Mouse (Mus musculus) right cerebral cortex, postnatal 36 days (tissue): ENCODE data around the gene Fam168b.

ENCODE experiments used
- DNase-seq, 2 experiments: peaks; one replicate each; pipeline ENCODE4 v3.0.0; 2022; ENCODE audit warnings: low spot score in 2 of 2, mixed read lengths in 1 of 2

Gene Fam168b

DNA sequence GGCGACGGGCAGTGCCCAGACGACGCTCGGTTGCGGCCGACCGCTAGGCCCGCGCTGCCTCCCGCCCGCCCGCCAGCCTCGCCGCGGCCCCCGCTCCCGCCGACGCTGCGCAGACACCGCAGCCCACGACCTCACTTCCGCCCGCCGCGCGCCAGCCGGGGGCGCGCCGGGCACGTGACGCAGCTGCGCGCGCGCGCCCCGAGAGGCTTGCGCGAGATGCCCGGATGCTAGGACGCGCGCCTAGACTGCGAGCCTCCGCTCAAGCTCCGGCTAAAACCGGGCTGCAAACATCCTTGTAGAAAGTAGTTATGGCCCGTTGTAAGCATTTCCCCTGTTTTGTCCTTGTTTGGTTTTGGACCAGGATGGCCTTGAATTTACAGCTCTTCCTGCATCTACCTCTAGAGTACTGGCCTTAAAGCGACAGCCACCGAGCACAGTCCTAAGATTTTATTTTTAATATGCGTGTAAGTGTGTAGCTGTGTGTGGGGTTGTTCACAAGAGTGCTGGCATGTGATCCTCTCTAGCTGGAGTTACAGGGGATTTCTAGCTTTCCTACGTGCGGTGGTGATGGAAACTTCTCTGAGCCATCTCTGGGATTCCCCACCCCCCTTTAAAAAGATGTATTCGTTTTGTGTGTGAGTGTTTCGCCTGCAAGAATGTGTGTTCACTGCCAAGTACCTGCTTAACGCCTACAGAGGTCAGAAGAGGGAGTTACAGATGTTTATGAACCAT lies at the start of gene Fam168b:
Gene Fam168b, minus strand, starts transcription at position 179 of the 732 bp plus-strand sequence.
- peak; percentile 78 to 82 for DNase-seq

DNA sequence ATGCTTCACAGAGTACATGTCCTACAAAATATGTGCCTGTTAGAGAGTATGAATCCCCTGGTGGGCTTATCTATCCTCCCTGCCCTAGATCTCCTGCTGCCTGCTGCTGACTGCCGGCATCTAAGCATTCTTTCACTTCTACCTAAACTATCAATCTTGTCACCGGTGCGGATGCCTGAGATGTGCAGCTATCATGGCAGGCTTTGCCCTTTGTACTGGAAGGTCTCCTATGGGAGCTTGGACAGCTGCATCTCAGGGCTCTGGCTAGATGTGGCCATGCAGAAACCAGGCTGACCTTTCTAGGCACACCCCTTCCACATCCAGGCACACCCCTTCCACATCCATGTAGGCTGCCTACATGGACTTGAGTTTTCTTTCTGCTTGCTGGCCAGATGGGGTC lies 49.6 kb upstream of the Fam168b start:
- DNase-seq = no peak

DNA sequence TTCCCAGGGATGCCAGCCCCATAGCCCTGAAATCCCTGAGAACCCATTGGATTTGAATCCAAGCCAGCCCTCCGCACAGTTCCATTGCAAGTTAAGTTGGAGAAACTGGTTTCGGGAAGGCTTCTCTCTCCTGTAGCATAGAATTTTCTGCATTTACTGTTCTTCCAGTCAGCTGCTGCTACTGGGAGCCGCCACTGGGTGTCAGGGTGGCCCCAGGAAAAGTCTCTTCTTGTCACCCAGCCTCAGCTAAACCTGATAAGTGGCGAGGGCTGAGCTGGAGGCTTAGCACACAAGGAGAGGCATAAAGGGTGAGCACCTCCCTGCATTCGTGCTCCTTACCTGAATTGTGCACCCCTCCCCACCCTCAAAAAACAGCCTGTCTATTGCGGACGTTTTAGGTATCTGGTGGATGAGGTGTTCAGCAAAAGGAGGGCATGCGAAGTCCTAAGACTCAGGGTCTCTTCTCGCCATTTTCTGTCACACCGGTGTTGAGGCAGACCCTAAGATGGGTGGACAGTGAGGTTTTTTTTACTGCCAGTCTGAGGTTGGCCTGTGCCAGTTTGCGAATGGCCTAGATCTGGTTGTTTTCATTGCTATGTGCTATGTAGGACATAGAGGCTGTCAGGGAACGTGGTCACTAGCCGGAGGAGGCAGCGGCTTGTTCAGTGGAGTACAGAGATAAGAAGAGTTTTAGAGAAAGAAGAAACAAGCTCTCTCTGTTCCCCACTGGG lies 48.9 kb upstream of the Fam168b start:
- peak; percentile 42 to 49 for DNase-seq

DNA sequence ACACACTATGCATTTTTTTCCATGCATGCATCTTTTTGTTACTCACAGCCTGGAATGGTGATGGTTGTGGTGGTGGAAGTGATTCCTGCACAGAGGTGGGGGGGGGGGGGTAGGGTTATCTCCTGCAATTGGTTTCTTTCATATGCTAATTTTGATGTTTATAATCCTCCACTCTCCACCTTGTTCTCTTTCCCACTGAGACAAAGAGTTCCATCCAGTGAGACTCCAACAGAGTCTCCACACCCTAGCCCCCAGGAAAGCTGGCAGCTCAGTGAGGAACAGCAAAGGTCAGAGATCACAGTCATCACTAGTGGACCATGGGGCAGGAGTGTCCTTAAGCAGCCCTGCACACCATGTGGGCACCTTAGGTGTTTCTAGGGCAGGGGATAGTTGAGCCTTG lies 40.9 kb upstream of the Fam168b start:
- no peak for DNase-seq

DNA sequence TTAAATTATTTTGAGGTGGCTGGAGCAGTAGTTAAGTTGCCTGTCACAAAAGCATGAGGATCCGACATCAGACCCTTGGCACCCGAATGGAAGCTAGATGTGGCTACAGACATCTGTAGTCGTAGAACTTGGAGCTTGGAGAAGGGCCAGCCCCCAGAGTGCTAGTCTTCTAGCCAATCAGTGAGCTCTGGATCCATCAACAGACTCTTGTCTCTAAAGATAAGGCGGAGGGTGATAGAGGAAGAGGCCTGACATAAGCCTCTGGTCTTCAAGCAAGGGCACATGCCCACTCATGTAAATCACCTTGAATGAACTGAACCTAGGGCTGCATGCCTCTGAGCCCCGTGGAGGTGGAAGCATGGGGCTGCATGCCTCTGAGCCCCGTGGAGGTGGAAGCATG lies 36.7 kb upstream of the Fam168b start:
- no peak for DNase-seq

DNA sequence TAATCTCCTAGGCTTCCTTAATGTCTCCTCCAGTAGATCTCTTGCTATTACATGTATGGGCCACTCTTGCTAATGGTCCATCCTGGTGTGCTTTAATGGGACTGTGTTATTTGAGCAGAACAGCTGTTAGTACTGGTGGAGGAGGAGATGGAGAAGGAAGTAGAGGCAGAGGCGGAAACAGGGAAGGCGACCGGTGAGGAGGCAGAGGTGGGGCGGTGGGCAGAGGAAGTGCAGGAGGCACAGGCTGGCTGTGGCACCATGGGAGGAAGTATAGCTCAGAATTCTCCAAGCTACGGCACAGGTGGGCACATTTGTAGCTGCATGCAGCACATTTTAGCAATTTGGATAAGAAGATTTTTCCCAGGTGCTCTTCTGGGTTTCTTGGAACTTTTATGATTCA lies 30.7 kb upstream of the Fam168b start:
- no peak for DNase-seq

DNA sequence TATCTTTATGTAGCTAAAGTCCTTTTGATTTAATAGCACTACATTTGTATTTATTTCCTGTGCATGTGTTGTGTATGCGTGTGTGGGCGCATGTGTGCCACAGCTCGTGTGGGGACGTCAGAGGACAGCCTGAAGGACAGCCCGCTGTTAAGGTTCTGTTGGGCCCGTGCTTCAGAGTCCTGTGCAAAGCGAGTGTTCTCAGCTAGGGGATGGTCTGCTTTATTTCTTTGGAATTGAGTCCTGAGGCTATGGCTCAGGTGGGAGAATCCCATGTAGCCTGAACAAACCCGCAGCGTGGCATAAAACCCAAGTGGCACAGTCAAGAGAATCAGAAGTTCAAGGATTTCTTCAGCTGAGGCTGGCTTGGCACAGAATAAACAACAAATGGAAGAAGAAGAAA lies 28.3 kb upstream of the Fam168b start:
- no peak for DNase-seq

DNA sequence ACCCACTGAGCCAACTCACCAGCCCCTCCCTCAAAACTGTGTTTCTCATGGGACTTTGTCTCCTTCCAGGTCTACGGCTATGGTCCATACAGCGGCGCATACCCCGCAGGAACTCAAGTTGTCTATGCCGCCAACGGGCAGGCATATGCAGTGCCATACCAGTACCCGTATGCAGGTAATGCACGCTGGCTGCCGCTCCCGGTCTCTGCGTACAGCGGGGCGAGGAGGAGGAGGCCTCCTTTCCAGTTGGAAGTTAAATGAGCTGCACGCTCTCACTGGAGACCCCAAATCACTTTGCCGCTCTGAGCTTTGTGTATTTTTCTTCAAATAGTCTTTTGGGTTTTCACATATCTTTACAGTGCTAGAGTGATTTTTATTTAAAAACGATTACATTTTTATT lies 26.4 kb upstream of the Fam168b start:
- DNase-seq = no peak

DNA sequence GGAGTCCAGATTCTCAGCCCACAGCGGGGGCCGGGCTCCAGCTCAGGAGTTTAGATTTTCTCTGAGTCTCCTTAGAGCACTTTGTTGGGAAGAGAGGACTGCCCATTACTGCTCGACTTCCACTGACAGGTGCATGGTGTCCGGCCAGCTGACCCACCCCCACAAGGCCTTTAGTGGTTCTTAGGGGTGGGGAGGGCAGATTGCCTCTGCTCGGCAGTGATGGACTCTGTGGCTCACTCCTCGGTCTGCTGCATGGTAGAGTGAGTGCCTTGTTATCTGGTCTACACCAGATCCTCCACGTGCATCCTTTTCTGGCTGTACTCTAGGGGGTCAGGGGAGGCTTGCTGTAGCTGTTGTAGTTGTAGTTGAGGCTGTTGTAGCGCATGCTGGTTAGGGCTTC lies 25.5 kb upstream of the Fam168b start:
- no peak for DNase-seq

DNA sequence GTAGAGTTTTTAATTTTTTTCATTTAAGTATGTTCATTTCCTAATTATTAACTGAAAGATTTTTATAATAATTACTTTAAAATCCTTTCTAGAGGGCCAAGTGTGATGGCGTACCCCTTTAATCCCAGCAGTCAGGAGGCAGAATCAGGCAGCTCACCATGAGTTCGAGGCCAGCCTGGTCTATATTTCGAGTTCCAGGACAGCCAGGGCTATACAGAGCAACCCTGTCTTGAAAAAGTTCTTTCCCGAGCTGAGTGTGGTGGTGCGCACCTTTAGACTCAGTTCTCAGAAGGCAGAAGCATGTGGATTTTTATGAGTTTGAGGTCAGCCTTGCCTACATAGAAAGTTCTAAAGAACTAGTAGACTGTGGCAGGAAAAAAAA lies 24.7 kb upstream of the Fam168b start:
- no peak for DNase-seq

DNA sequence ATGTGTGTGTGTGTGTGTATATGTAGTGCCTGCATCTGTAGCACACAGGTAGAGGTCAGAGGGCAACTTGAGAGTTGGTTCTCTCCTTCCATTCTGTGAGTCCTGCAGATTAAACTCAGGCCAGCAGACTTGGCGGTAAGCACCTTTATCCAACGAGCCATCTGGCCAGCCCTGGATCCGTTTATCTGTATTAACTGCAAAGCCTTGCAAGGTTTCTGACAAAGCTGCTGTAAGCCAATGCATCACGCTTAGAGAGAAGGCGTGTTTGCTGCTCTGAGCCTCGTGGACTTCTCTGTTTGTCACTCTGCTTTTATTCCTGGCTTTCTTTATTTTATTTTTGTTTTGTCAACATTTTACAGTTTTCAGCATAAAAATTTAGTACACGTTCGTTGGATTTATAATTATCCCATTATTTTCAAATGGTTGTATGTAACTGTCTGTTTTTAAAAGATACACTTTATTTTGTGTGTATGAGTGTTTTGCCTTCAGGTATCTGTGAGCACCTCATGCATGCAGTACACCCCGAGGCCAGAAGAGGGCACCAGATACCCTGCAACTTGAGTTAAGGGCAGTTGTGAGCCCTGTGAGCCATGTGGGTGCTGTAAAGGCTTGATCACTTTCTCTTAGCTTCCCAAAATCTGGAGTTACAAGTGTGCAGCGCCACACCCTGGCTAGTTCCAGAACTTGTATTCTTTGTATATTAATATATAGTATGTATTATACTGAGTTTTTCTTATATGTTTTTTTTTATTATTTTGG lies 24.1 kb upstream of the Fam168b start:
- DNase-seq = peak; percentile 85

DNA sequence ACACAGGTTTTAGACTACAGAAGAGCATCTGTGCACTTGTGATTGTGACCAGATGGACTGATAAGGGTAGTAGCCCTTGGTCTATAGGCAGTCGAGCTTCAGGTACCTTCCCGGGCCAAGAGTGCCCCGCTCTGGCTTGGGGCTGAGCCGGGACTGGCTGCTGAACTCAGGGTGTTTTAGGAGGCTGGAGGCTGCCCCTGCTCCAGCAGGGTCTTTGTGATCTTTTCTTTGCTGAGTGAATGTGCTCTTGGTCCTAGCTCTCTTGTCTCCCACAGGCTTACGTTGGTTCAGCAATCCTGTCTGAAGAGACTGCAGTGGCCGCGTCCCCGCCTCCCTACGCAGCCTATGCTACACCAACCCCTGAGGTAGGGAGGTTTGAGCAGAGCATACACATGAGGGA lies 23.0 kb upstream of the Fam168b start:
- no peak for DNase-seq

DNA sequence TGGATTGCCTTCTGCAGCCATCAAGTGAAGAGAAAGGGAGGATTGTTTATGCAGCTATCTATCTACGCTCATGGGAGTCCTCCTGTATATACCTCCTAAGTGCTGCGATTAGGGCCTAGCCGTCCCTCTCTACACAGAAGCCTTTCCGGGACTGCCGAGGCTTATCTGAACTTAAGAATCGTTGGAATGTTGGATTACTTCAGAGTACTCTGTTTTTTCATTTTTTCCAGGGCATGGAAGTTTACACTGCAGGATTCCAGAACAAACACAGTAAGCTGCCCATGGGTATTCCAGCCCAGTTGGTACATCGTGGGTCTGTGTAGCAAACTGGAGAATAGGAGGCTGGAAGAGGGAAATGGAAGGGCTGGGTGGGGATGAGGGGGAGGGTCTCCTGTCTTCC lies 21.4 kb upstream of the Fam168b start:
- no peak for DNase-seq

DNA sequence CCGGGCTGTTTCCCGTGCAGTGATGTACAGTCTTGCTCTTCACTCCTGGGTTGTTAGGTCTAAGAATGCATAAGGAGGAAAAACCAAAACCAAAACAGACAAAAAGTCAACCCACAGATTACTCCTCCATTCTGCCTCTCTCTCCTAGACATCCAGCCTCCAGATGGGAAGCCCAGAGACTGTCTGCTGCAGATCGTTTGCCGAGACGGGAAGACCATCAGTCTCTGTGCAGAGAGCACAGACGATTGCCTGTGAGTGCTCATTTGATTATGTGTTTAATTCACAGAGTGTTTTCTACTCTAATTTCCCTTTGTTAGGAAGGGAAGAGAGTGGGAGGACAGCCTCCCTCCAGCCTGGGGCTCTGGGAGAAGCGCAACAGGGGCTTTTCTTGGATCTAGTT lies 20.5 kb upstream of the Fam168b start:
- DNase-seq = no peak

DNA sequence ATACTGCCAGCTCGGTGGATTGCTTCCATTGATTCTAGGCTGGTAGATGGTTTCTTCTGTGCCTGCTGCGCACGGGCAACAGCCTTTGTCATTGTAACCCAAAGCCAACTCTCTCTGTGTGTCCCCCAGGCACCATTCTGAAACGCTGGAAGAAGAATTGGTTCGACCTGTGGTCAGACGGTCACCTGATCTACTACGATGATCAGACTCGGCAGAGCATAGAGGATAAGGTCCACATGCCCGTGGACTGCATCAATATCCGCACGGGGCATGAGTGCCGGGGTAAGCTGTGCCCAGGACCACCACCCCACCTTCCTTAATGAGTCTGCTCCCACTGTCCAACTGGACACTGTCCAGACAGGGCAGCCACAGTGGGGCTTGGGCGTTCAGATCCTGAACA lies 20.0 kb upstream of the Fam168b start:
- no peak for DNase-seq

DNA sequence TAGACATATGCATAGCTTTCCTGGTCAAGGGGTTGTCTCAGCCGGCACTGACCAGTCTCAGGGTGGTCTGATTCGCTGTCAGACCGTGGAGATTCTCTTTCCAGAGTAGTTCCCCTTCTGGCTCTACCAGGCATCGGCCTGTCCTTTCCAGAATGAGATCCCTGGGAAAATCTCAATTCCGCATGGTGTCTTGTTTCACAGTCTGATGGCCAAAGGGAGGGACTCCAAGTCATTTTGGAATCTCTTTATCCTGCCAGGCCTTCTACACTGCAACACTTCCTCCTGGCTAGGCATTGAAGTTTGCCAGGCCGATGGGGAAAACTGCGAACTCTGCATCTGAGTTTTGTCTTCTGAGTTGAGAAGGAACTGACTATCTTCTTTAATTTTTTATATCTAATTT lies 17.3 kb upstream of the Fam168b start:
- DNase-seq = no peak

DNA sequence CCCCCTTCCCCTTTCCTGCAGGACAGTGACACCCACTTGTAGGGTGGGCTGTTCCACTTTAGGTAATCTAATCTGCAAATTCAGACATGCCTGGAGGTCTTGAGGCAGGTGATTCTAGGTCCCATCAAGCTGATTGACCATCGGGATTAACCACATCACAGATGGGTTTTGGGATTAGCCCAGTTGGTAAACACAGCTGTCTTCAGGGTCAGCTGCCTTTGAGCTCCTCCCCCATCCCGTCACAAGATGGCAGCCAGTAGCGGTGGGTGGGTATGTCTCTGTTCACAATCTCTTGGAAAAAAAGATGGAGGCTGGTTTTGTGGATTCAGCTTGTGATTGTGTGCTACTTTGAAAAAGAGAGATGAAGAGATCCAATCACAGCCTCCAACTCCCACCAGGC lies 16.9 kb upstream of the Fam168b start:
- DNase-seq = no peak

DNA sequence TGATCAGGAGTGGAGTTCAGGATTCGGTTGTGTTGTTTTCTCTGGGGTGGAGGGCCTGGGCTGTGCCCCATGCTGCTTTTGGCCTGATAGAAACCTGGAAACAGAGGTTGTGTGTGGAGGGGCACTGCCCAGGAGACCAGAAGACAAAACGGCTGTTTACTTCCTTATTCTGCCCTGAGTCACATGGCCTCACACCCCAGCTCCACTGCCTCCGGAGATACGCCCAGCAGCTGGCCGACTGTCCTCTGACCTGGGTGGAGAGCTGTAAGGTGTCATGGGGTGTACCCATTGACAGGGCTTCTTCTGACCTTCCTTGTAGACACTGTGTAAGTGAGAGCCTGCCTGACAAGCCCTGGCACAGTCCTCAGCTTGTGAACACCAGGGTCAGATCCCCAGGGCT lies 15.8 kb upstream of the Fam168b start:
- no peak for DNase-seq

DNA sequence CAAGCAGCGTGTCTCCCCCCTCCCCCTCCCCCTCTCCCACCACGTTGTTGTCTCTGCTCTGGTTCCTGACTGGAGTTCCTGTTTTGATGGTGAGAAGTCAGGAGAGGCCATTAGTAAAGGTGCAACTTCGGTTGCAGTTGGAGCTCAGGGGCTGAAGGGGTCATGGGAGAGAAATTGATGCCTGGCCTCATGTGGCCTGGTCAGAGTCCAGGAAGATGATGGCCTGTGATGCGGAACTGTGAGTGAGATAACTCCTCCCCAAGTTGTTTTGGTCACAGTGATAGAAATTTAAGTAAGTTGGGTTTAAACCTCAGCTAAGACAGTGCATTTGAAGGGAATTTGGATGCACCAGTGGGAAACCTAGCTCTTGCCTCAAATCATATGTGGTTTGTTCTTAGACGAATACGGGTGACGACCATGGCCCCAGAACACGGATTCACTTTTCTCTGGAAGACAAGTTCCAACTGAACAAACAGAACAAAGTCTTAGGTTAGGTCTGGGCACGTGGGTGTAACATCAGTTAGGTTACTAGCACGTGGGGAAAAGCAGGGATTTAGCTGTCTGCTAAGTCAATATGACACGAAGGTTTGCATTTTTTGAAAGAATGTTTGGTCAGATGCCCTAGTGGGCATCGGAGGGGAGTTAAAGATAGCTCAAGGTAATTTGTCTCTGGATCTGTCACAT lies 12.3 kb upstream of the Fam168b start:
- no peak for DNase-seq

DNA sequence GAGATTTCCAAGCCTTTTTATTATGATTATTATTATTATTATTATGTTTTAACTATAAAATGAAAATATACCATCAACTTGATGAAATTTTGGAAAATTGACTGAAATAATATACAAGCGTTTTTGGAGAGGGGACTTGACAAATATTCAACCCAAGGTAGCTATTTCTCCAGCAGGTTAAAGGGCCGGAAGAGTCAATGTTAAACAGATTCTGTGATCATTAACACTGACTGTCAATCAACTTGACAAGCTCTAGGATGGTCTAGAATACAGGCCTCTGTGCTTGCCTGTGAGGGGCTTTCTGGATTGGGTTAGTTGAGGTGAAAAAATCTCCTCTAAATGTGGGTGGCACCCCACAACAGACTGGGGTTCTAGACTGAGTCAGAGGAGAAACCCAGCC lies 10.9 kb upstream of the Fam168b start:
- no peak for DNase-seq

DNA sequence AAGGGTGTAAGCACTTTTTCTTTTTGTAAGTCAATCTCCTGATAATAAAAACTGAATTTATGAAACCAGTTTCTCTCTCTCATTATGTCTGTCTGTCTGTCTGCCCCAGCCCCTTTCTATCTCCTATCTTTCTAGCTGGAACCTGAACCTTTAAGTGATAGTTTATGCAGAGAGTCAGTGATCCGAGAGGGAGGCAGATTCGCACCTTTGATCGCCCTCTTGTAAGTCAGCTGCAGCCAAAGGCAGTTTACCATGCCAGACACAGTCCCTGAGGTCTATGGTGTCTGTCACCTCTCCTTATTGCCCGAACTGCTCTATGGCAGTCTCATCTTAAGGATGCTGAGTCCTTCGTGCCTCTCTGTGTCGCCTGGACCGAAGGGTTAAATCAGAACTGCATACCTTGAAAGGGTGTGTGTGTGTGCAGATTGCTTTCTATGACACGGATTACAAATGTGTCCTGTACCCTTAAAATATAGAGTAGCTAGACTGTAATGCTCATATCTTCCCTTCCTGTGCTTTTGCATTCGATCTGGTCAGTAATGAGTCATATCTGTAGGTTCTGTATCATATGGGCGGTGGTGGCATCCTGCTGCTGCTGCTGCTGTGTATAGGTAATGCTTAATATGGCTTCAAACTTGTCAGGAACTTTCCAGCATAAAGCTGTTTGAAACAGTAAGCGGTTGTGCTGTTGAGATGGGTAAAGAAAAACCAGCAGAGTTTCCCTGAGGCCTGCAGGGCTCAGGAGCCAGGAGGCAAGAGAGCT lies 9.4 kb upstream of the Fam168b start:
- DNase-seq = no peak

DNA sequence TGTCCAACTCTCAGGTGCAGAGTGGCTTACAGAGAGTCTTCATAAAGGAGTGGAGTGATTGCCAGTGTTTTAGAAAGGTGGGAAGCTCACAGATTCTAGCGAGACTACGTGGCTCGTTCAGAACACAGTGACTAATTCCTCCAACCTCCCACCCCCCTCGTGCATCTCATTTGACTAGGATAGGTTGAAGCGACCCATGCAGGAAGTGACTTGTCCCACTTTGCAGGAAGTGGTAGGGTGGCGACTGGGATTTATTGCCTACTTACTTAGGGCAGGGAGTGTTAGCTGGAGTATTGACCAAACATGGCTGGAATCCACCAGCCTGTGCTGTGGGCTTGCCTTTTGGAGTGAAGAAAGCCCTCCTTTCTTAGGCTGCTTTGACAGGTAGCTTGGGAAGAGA lies 8.7 kb upstream of the Fam168b start:
- DNase-seq = peak in 1 of 2 experiments; percentile 31
